Mouse (Mus musculus) bone marrow macrophage, adult 2 months (primary cell): ENCODE results near the gene Psma5.

Experiments
- CTCF ChIP-seq: IDR thresholded peaks from 2 replicates; pipeline ENCODE4 v1.5.1; 2012; ENCODE audit warnings: low read depth, mild to moderate bottlenecking, low read length, moderate library complexity
- POLR2A ChIP-seq: IDR thresholded peaks from 2 replicates; pipeline ENCODE4 v1.6.1; 2012; ENCODE audit warnings: mild to moderate bottlenecking, low read depth, low read length, borderline replicate concordance

DNA sequence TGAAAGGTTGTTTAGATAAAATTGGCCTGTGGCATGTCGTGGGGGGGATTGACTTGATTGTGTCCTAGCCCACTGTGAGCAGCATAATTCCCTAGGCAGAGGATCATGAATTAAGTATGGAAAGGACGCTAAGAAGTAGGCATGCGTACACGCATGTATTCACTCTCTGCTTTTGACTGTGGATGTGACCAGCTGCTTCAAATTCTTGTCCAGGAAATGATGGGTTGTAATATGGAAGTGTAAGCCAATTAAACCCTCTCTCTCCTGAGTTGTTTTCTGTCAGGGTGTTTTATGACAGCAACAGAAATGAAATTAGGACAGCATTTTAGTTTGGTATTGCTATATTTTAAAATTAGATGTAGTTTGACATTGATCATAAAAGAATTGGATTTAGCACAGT is 68.1 kb downstream of the Psma5 start:
- no peak for TF ChIP-seq POLR2A
- no peak for TF ChIP-seq CTCF
